Mouse (Mus musculus): ENCODE measurements around the gene Cbwd1.
"Not testable (repeated sequence)": the region's sequence is repeated elsewhere in the genome, so short reads cannot be mapped to it uniquely, and the experiment has no call there.

Gene Cbwd1

GRCm38 (mm10) chr19:24897006-24897895, 64.2 kb downstream of the Cbwd1 start:
- no peak for DNase-seq (ENCODE audit: low spot score in 2 of 2)

GRCm38 (mm10) chr19:24896536-24896935, 64.9 kb downstream of the Cbwd1 start:
- DNase-seq (ENCODE audit: low spot score in 2 of 2), result no peak

DNA sequence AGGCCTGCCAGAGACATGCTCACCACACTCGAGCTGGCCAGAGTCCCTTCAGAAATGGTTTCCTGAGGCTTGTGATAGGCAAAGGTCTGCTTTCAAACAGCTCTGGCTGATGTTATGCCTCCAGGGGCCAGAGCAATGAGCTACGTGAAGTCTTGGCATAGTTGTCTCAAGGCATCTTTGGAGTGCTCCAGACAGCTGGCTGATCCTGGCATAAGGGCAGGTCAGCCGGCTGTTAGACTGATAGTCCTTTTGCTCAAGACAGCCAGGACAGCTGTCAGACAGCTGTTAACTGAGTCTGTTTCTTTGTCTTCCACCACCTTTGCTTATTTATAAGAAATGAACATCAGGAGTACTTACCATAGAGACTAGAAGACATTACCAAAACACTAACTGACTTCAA, 74.5 kb downstream of the Cbwd1 start:
- no peak for DNase-seq (ENCODE audit: low spot score in 2 of 2)

DNA sequence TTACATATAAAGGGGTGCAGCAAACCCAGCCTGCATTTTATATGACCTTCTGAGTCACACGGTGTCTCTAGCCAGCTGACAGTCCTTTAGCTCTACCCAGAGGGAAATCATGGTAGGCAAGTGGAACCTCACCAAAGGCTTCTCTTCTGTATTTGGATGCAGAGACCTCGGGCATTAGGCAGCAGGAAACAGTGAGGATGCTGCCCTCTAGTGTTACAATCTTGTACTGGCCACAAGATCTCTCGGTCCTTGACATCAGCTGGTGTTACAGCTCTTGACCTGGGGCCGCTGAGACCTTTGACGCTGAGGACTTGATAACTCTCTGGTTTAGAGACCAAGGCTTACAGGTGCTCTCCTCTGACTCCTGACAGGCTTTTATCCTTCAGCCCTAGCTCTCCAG, 75.9 kb downstream of the Cbwd1 start:
- peak in 1 of 2 experiments; percentile 47 for DNase-seq (ENCODE audit: low spot score in 2 of 2)

GRCm38 (mm10) chr19:24881237-24881636, 80.2 kb downstream of the Cbwd1 start:
- DNase-seq (ENCODE audit: low spot score in 2 of 2), result no peak

- DNase-seq (ENCODE audit: low spot score in 2 of 2), result not testable (repeated sequence)
These were observed 86.1 kb downstream of the Cbwd1 start, which contains the start of gene Gm10053 for GRCm38 (mm10) chr19:24875129-24875870. TSS of gene Gm10053 (plus strand) at chr19:24875686.

- no peak for DNase-seq (ENCODE audit: low spot score in 2 of 2)
These were observed 87.5 kb downstream of the Cbwd1 start for GRCm38 (mm10) chr19:24873873-24874272.

- peak in 1 of 2 experiments; percentile 49 for DNase-seq (ENCODE audit: low spot score in 2 of 2)
These were observed 90.3 kb downstream of the Cbwd1 start for GRCm38 (mm10) chr19:24871037-24871635.
